ENCODE assay signal across 8 mouse cellular contexts in genomic region chr1:55838168-55838567, GRCm38 (mm10).
A peak's percentile ranks its signal among the peaks of the same experiment; 100 is the strongest.
DNase-seq lines count a peak whose midpoint lies in the region; ATAC-seq and TF ChIP-seq lines count a peak whose summit lies in the region.

No protein-coding gene starts in this region.

- H3K36me3 ChIP-seq in ES-Bruce4 (ENCODE audit: control insufficient read depth, insufficient read depth, low read length, poor library complexity, severe bottlenecking), result no peaks in the 10 kb centered on the region
- no peaks in the 10 kb centered on the region for H3K36me3 ChIP-seq in intestine, embryonic 15.5 days
- H3K36me3 ChIP-seq in midbrain, postnatal 0 days (ENCODE audit: insufficient read depth, low read length), result no peaks in the 10 kb centered on the region

- DNase-seq in 3134 (ENCODE audit: extremely low read depth, insufficient read length, low spot score), result peak; percentile 25
- DNase-seq in cerebellum, adult 18-20 months, result peak; percentile 45 to 60
- peak; percentile 68 for DNase-seq in forelimb bud, embryonic 11.5 days (ENCODE audit: low read depth, low spot score)
- DNase-seq in left cerebral cortex, postnatal 25 days (ENCODE audit: low spot score in 2 of 2), result peak; percentile 71 to 79
- peak; percentile 81 for DNase-seq in midbrain, postnatal 0 days (ENCODE audit: low spot score)
- peak; percentile 9 to 13 for DNase-seq in thymus, postnatal 36 days

- H3K4me3 ChIP-seq in ES-Bruce4 (ENCODE audit: low read depth, low read length), result no peak overlapping the region
- H3K4me3 ChIP-seq in intestine, embryonic 15.5 days (replicated peaks), result no peak overlapping the region
- H3K4me3 ChIP-seq in midbrain, postnatal 0 days (ENCODE audit: low read depth, low read length), result no peak overlapping the region

- peak; percentile 43; the same call in 1 of the 2 replicates for ATAC-seq in intestine, embryonic 15.5 days
- no peak for ATAC-seq in midbrain, postnatal 0 days (ENCODE audit: low FRiP score)

- H3K4me1 ChIP-seq in ES-Bruce4 (ENCODE audit: control insufficient read depth, insufficient read depth, low read length), result no peaks in the 10 kb centered on the region
- H3K4me1 ChIP-seq in intestine, embryonic 15.5 days (replicated peaks), result no peaks in the 10 kb centered on the region
- no peaks in the 10 kb centered on the region for H3K4me1 ChIP-seq in midbrain, postnatal 0 days (ENCODE audit: insufficient read depth, low read length)

- H3K4me2 ChIP-seq in intestine, embryonic 15.5 days (replicated peaks), result no peak overlapping the region
- no peak overlapping the region for H3K4me2 ChIP-seq in midbrain, postnatal 0 days (ENCODE audit: low read depth, low read length, poor library complexity, severe bottlenecking)

- no peak overlapping the region for H3K27ac ChIP-seq in ES-Bruce4 (ENCODE audit: insufficient read depth, low read length)
- no peak overlapping the region for H3K27ac ChIP-seq in intestine, embryonic 15.5 days
- H3K27ac ChIP-seq in midbrain, postnatal 0 days (ENCODE audit: low read depth, low read length), result no peak overlapping the region

- TF ChIP-seq EP300 in ES-Bruce4 (IDR thresholded peaks at IDR 0.05; ENCODE audit: insufficient read depth, low read depth, low read length), result no peak

- intact Hi-C loops in left cerebral cortex, postnatal 25 days (cut with DNase I), result loop anchor here (2.0 to 5.0 kb wide), 2 partner anchors 76 to 433 kb away; partner anchors contain the start of gene Plcl1

- peak; percentile 72 for TF ChIP-seq CTCF in ES-Bruce4 (IDR thresholded peaks at IDR 0.05; ENCODE audit: low read depth, low read length)
- peak; percentile 88 for TF ChIP-seq CTCF in midbrain, postnatal 0 days (IDR thresholded peaks at IDR 0.05)

- 3% methylated on average over 2 of the region's 2 CpGs for WGBS in intestine, embryonic 15.5 days
- WGBS in midbrain, postnatal 0 days, result 7% methylated on average over 2 of the region's 2 CpGs

- TF ChIP-seq POLR2A in ES-Bruce4 (IDR thresholded peaks at IDR 0.05; ENCODE audit: insufficient read depth, low read length), result no peak

- H3K9ac ChIP-seq in ES-Bruce4 (ENCODE audit: low read depth, poor library complexity, severe bottlenecking), result no peak overlapping the region
- H3K9ac ChIP-seq in intestine, embryonic 15.5 days, result no peak overlapping the region
- no peak overlapping the region for H3K9ac ChIP-seq in midbrain, postnatal 0 days (replicated peaks; ENCODE audit: low read length, poor library complexity, severe bottlenecking)

- H3K27me3 ChIP-seq in ES-Bruce4 (ENCODE audit: control insufficient read depth, insufficient read depth, low read length, poor library complexity, severe bottlenecking), result no peaks in the 10 kb centered on the region
- H3K27me3 ChIP-seq in intestine, embryonic 15.5 days (replicated peaks), result no peaks in the 10 kb centered on the region
- H3K27me3 ChIP-seq in midbrain, postnatal 0 days (ENCODE audit: insufficient read depth, low read length), result no peaks in the 10 kb centered on the region

- H3K9me3 ChIP-seq in ES-Bruce4 (replicated peaks; ENCODE audit: control insufficient read depth, insufficient read depth, low read length, poor library complexity, severe bottlenecking), result no peaks in the 10 kb centered on the region
- H3K9me3 ChIP-seq in intestine, embryonic 15.5 days, result no peaks in the 10 kb centered on the region
- H3K9me3 ChIP-seq in midbrain, postnatal 0 days (ENCODE audit: low read length), result no peaks in the 10 kb centered on the region

Comparison
In these comparisons a context has a peak if more than half of its experiments do, and no peak if none do; other contexts are left out.
1. DNase-seq: peak in every context shown above with its lines; median percentile 81 in midbrain, postnatal 0 days; 75 in left cerebral cortex, postnatal 25 days; 68 in forelimb bud, embryonic 11.5 days; 52 in cerebellum, adult 18-20 months; 25 in 3134; 11 in thymus, postnatal 36 days.